Mouse (Mus musculus): ENCODE measurements around the gene Pnck. TPM values are rescaled to one million over a fixed set of nuclear protein-coding genes. Genes with fewer than 3 reads are reported as not detected.

Gene Pnck
- 59.8 and 87.0 TPM in 2 replicates for polyA plus RNA-seq (2021; fragmentation: Nextera tagmentation)
- long read RNA-seq, experiment 1, transcript Pnck-201 (12 exons, 1,536 nt) = minor isoform, 34 of 507 reads
- long read RNA-seq, experiment 1, transcript Pnck-202 (12 exons, 1,532 nt) = major isoform, 221 of 507 reads
- long read RNA-seq, experiment 1, transcript Pnck-203 (12 exons, 1,492 nt) = minor isoform, 88 of 507 reads
- long read RNA-seq, experiment 1, partial matches to known transcripts = 53 of 507 reads
- long read RNA-seq, experiment 1, other reads (novel, unspliced or antisense) = 111 of 507 reads
- long read RNA-seq, experiment 2, transcript Pnck-202 (12 exons, 1,532 nt) = major isoform, 62 of 129 reads
- long read RNA-seq, experiment 2, transcript Pnck-201 (12 exons, 1,536 nt) = minor isoform, 6 of 129 reads
- long read RNA-seq, experiment 2, transcript Pnck-203 (12 exons, 1,492 nt) = minor isoform, 20 of 129 reads
- long read RNA-seq, experiment 2, partial matches to known transcripts = 12 of 129 reads
- long read RNA-seq, experiment 2, other reads (novel, unspliced or antisense) = 29 of 129 reads

GRCm38 (mm10) chrX:73659575-73660283 is at the start of gene Pnck:
TSS of gene Pnck (minus strand) at chrX:73660117.

GRCm38 (mm10) chrX:73672879-73673618 is 13.1 kb upstream of the Pnck start, which contains the start of gene Slc6a8:
TSS of gene Slc6a8 (plus strand) at chrX:73673150.

GRCm38 (mm10) chrX:73639255-73639675 is 20.7 kb downstream of the Pnck start, which contains the start of gene Dusp9:
TSS of gene Dusp9 (plus strand) at chrX:73639419.

Other genes starting within 250 kb of the Pnck start
- 0.55 and 0.64 TPM in 2 replicates for gene Zfp92, start 249.0 kb downstream of the Pnck start, polyA plus RNA-seq (2021; fragmentation: Nextera tagmentation)
- gene Trex2, start 224.8 kb downstream of the Pnck start, polyA plus RNA-seq (2021; fragmentation: Nextera tagmentation) = not detected in 2 replicates
- 13.6 and 16.0 TPM in 2 replicates for gene Haus7, start 201.1 kb downstream of the Pnck start, polyA plus RNA-seq (2021; fragmentation: Nextera tagmentation)
- gene Bgn, start 176.5 kb downstream of the Pnck start, polyA plus RNA-seq (2021; fragmentation: Nextera tagmentation) = 13.0 and 24.0 TPM in 2 replicates
- gene Atp2b3, start 157.0 kb downstream of the Pnck start, polyA plus RNA-seq (2021; fragmentation: Nextera tagmentation) = 12.5 and 14.4 TPM in 2 replicates
- gene Dusp9, start 20.7 kb downstream of the Pnck start, polyA plus RNA-seq (2021; fragmentation: Nextera tagmentation) = 0.13 and 0.20 TPM in 2 replicates
- 7.8 and 9.4 TPM in 2 replicates for gene Slc6a8, start 13.0 kb upstream of the Pnck start, polyA plus RNA-seq (2021; fragmentation: Nextera tagmentation)
- 145 and 151 TPM in 2 replicates for gene Bcap31, start 56.1 kb upstream of the Pnck start, polyA plus RNA-seq (2021; fragmentation: Nextera tagmentation)
- 1.4 and 2.9 TPM in 2 replicates for gene Abcd1, start 56.5 kb upstream of the Pnck start, polyA plus RNA-seq (2021; fragmentation: Nextera tagmentation)
- gene Plxnb3, start 97.0 kb upstream of the Pnck start, polyA plus RNA-seq (2021; fragmentation: Nextera tagmentation) = 2.9 and 3.2 TPM in 2 replicates
- gene Srpk3, start 114.3 kb upstream of the Pnck start, polyA plus RNA-seq (2021; fragmentation: Nextera tagmentation) = 0.90 and 2.1 TPM in 2 replicates
- 205 and 248 TPM in 2 replicates for gene Idh3g, start 126.8 kb upstream of the Pnck start, polyA plus RNA-seq (2021; fragmentation: Nextera tagmentation)
- 195 and 196 TPM in 2 replicates for gene Ssr4, start 126.9 kb upstream of the Pnck start, polyA plus RNA-seq (2021; fragmentation: Nextera tagmentation)
- gene Pdzd4, start 164.9 kb upstream of the Pnck start, polyA plus RNA-seq (2021; fragmentation: Nextera tagmentation) = 1.2 and 1.4 TPM in 2 replicates
- gene Avpr2, start 232.0 kb upstream of the Pnck start, polyA plus RNA-seq (2021; fragmentation: Nextera tagmentation) = not detected in 2 replicates
- gene L1cam, start 236.0 kb upstream of the Pnck start, polyA plus RNA-seq (2021; fragmentation: Nextera tagmentation) = 25.5 and 26.9 TPM in 2 replicates